Comparison of ENCODE assay signal across 21 mouse cellular contexts in genomic region chr6:51069945-51070344, GRCm38 (mm10).
A peak's percentile ranks its signal among the peaks of the same experiment; 100 is the strongest.
DNase-seq lines count a peak whose midpoint lies in the region; ATAC-seq lines count a peak whose summit lies in the region.
"Had no signal": no experiment of that assay in that cellular context is flagged by ENCODE, and none has a peak within 500 bp of the region (broad histone marks: within the 10 kb centered on the region; RNA-seq: fewer than 3 reads in every experiment).

No protein-coding gene starts in this region.

- H3K4me3 ChIP-seq in forebrain, embryonic 13.5 days: no peak overlapping the region
- H3K4me3 ChIP-seq in forebrain, embryonic 14.5 days (ENCODE audit: low read depth, low read length): no peak overlapping the region
- no peak overlapping the region for H3K4me3 ChIP-seq in midbrain, embryonic 12.5 days
- H3K4me3 ChIP-seq in midbrain, embryonic 11.5 days (ENCODE audit: low read depth, low read length): no peak overlapping the region
- no peak overlapping the region for H3K4me3 ChIP-seq in hindbrain, embryonic 14.5 days (replicated peaks; ENCODE audit: low read length)
- no peak overlapping the region for H3K4me3 ChIP-seq in neural tube, embryonic 15.5 days (replicated peaks)
- no peak overlapping the region for H3K4me3 ChIP-seq in intestine, embryonic 16.5 days (ENCODE audit: low read length)
- H3K4me3 ChIP-seq: liver, embryonic 15.5 days had no signal

- ATAC-seq in forebrain, embryonic 13.5 days: no peak
- ATAC-seq in forebrain, embryonic 14.5 days: no peak
- ATAC-seq in midbrain, embryonic 12.5 days (ENCODE audit: low FRiP score, low read depth): no peak
- ATAC-seq in midbrain, embryonic 11.5 days (ENCODE audit: low FRiP score): no peak
- ATAC-seq in hindbrain, embryonic 14.5 days (ENCODE audit: low FRiP score): no peak
- no peak for ATAC-seq in neural tube, embryonic 15.5 days (ENCODE audit: low FRiP score)
- no peak for ATAC-seq in intestine, embryonic 16.5 days
- ATAC-seq: activated CD4-positive, CD25-positive, alpha-beta regulatory T cell, adult 4 months had no signal

- no peaks in the 10 kb centered on the region for H3K9me3 ChIP-seq in forebrain, embryonic 13.5 days (replicated peaks)
- H3K9me3 ChIP-seq in forebrain, embryonic 14.5 days (replicated peaks; ENCODE audit: control insufficient read depth, low read length): no peaks in the 10 kb centered on the region
- H3K9me3 ChIP-seq in midbrain, embryonic 12.5 days: no peaks in the 10 kb centered on the region
- H3K9me3 ChIP-seq in midbrain, embryonic 11.5 days (ENCODE audit: control insufficient read depth, low read length): no peaks in the 10 kb centered on the region
- H3K9me3 ChIP-seq in hindbrain, embryonic 14.5 days (ENCODE audit: control insufficient read depth, low read length): no peaks in the 10 kb centered on the region
- H3K9me3 ChIP-seq in neural tube, embryonic 15.5 days (replicated peaks): no peaks in the 10 kb centered on the region
- no peaks in the 10 kb centered on the region for H3K9me3 ChIP-seq in intestine, embryonic 16.5 days (ENCODE audit: control insufficient read depth, low read length)
- H3K9me3 ChIP-seq: liver, embryonic 15.5 days had no signal

- no peak overlapping the region for H3K4me2 ChIP-seq in forebrain, embryonic 13.5 days
- H3K4me2 ChIP-seq in forebrain, embryonic 14.5 days (ENCODE audit: low read length): no peak overlapping the region
- no peak overlapping the region for H3K4me2 ChIP-seq in midbrain, embryonic 12.5 days (replicated peaks)
- no peak overlapping the region for H3K4me2 ChIP-seq in midbrain, embryonic 11.5 days
- H3K4me2 ChIP-seq in hindbrain, embryonic 14.5 days (replicated peaks): no peak overlapping the region
- H3K4me2 ChIP-seq in neural tube, embryonic 15.5 days: peak overlapping the region; percentile 23
- H3K4me2 ChIP-seq in intestine, embryonic 16.5 days (ENCODE audit: low read depth, low read length): no peak overlapping the region
- H3K4me2 ChIP-seq: heart, embryonic 11.5 days; liver, embryonic 15.5 days had no signal

- 44% methylated on average over 5 of the region's 5 CpGs for WGBS in forebrain, embryonic 13.5 days
- WGBS in forebrain, embryonic 14.5 days: 31% methylated on average over 5 of the region's 5 CpGs
- WGBS in midbrain, embryonic 12.5 days: 62% methylated on average over 5 of the region's 5 CpGs
- 75% methylated on average over 5 of the region's 5 CpGs for WGBS in midbrain, embryonic 11.5 days
- WGBS in hindbrain, embryonic 14.5 days: 32% methylated on average over 5 of the region's 5 CpGs
- WGBS in neural tube, embryonic 15.5 days: 15% methylated on average over 5 of the region's 5 CpGs
- WGBS in intestine, embryonic 16.5 days: 43% methylated on average over 5 of the region's 5 CpGs

- no peaks in the 10 kb centered on the region for H3K36me3 ChIP-seq in forebrain, embryonic 13.5 days (ENCODE audit: poor library complexity, severe bottlenecking)
- no peaks in the 10 kb centered on the region for H3K36me3 ChIP-seq in forebrain, embryonic 14.5 days (ENCODE audit: control insufficient read depth, insufficient read depth, low read length)
- H3K36me3 ChIP-seq in midbrain, embryonic 12.5 days: no peaks in the 10 kb centered on the region
- H3K36me3 ChIP-seq in midbrain, embryonic 11.5 days (ENCODE audit: control insufficient read depth, insufficient read depth, low read length): no peaks in the 10 kb centered on the region
- no peaks in the 10 kb centered on the region for H3K36me3 ChIP-seq in hindbrain, embryonic 14.5 days (replicated peaks; ENCODE audit: control insufficient read depth, insufficient read depth)
- no peaks in the 10 kb centered on the region for H3K36me3 ChIP-seq in neural tube, embryonic 15.5 days
- no peaks in the 10 kb centered on the region for H3K36me3 ChIP-seq in intestine, embryonic 16.5 days (ENCODE audit: control insufficient read depth, insufficient read depth, low read length)
- H3K36me3 ChIP-seq: liver, embryonic 15.5 days had no signal

- H3K27me3 ChIP-seq in forebrain, embryonic 13.5 days: no peaks in the 10 kb centered on the region
- H3K27me3 ChIP-seq in forebrain, embryonic 14.5 days (replicated peaks; ENCODE audit: control insufficient read depth, insufficient read depth, low read length): no peaks in the 10 kb centered on the region
- H3K27me3 ChIP-seq in midbrain, embryonic 12.5 days: 0 out of 2 replicates have a peak, but pooled peaks cover 6% of the 10 kb centered on the region
- no peaks in the 10 kb centered on the region for H3K27me3 ChIP-seq in midbrain, embryonic 11.5 days (ENCODE audit: control insufficient read depth, insufficient read depth, low read length)
- no peaks in the 10 kb centered on the region for H3K27me3 ChIP-seq in hindbrain, embryonic 14.5 days (ENCODE audit: control insufficient read depth, insufficient read depth, low read length)
- H3K27me3 ChIP-seq in neural tube, embryonic 15.5 days (replicated peaks): no peaks in the 10 kb centered on the region
- H3K27me3 ChIP-seq in intestine, embryonic 16.5 days (replicated peaks; ENCODE audit: control insufficient read depth, insufficient read depth, low read length): no peaks in the 10 kb centered on the region
- H3K27me3 ChIP-seq: liver, embryonic 15.5 days had no signal

- peak overlapping the region; percentile 52 for H3K27ac ChIP-seq in forebrain, embryonic 13.5 days
- H3K27ac ChIP-seq in forebrain, embryonic 14.5 days (ENCODE audit: low read depth, low read length): no peak overlapping the region
- H3K27ac ChIP-seq in midbrain, embryonic 12.5 days (replicated peaks): peak overlapping the region; percentile 64
- H3K27ac ChIP-seq in midbrain, embryonic 11.5 days (ENCODE audit: low read depth, low read length): no peak overlapping the region
- H3K27ac ChIP-seq in hindbrain, embryonic 14.5 days: peak overlapping the region; percentile 62; the same call in 1 of the 2 replicates
- 0 out of 2 replicates have a peak overlapping the region, but pooled peaks have one; percentile 33 for H3K27ac ChIP-seq in neural tube, embryonic 15.5 days (replicated peaks)
- no peak overlapping the region for H3K27ac ChIP-seq in intestine, embryonic 16.5 days (ENCODE audit: low read length)
- H3K27ac ChIP-seq: liver, embryonic 15.5 days; stomach, postnatal 0 days had no signal

- peaks cover 61% of the 10 kb centered on the region for H3K4me1 ChIP-seq in forebrain, embryonic 13.5 days
- peaks cover 24% of the 10 kb centered on the region; the same call in 1 of the 2 replicates for H3K4me1 ChIP-seq in forebrain, embryonic 14.5 days (ENCODE audit: control insufficient read depth, insufficient read depth, low read length)
- H3K4me1 ChIP-seq in midbrain, embryonic 12.5 days: peaks cover 33% of the 10 kb centered on the region
- peaks cover 21% of the 10 kb centered on the region for H3K4me1 ChIP-seq in midbrain, embryonic 11.5 days (ENCODE audit: control insufficient read depth, insufficient read depth, low read length)
- H3K4me1 ChIP-seq in hindbrain, embryonic 14.5 days (replicated peaks; ENCODE audit: control insufficient read depth, insufficient read depth, low read length): peaks cover 18% of the 10 kb centered on the region
- H3K4me1 ChIP-seq in neural tube, embryonic 15.5 days: peaks cover 26% of the 10 kb centered on the region
- peaks cover 3% of the 10 kb centered on the region; the same call in 1 of the 2 replicates for H3K4me1 ChIP-seq in intestine, embryonic 16.5 days (ENCODE audit: control insufficient read depth, insufficient read depth, low read length)
- H3K4me1 ChIP-seq: liver, embryonic 15.5 days had no signal

- no peak for DNase-seq in forebrain, embryonic 14.5 days (ENCODE audit: low spot score)
- DNase-seq in midbrain, embryonic 11.5 days (ENCODE audit: low spot score, missing footprints): no peak
- no peak for DNase-seq in hindbrain, embryonic 14.5 days (ENCODE audit: low spot score)
- no peak for DNase-seq in gastrocnemius, postnatal 25 days
- DNase-seq: adrenal gland, postnatal 36 days; cerebellum, postnatal 25 days; gastrocnemius, postnatal 14 days; heart, postnatal 36 days; kidney, adult 2 months; kidney, postnatal 36 days; retina, postnatal 1 day; spleen, adult 18-20 months; thymus, postnatal 14 days had no signal

- no peak overlapping the region for H3K9ac ChIP-seq in forebrain, embryonic 13.5 days
- no peak overlapping the region for H3K9ac ChIP-seq in forebrain, embryonic 14.5 days (ENCODE audit: low read length)
- no peak overlapping the region for H3K9ac ChIP-seq in midbrain, embryonic 12.5 days (replicated peaks)
- H3K9ac ChIP-seq in midbrain, embryonic 11.5 days (ENCODE audit: low read length): no peak overlapping the region
- no peak overlapping the region for H3K9ac ChIP-seq in hindbrain, embryonic 14.5 days
- no peak overlapping the region for H3K9ac ChIP-seq in neural tube, embryonic 15.5 days (replicated peaks)
- no peak overlapping the region for H3K9ac ChIP-seq in intestine, embryonic 16.5 days (ENCODE audit: low read depth, low read length)
- H3K9ac ChIP-seq: liver, embryonic 15.5 days had no signal

Comparison
In these comparisons a context has a peak if more than half of its experiments do, and no peak if none do; other contexts are left out.
1. H3K27ac ChIP-seq: peak in forebrain, embryonic 13.5 days (single experiment), midbrain, embryonic 12.5 days (single experiment), hindbrain, embryonic 14.5 days (single experiment) and neural tube, embryonic 15.5 days (single experiment); none in forebrain, embryonic 14.5 days (single experiment), midbrain, embryonic 11.5 days (single experiment) and intestine, embryonic 16.5 days (single experiment).